Mouse (Mus musculus): ENCODE data around the gene Hsd17b1.
A peak's percentile ranks its signal among the peaks of the same experiment; 100 is the strongest.

Hsd17b1 gene

DNA sequence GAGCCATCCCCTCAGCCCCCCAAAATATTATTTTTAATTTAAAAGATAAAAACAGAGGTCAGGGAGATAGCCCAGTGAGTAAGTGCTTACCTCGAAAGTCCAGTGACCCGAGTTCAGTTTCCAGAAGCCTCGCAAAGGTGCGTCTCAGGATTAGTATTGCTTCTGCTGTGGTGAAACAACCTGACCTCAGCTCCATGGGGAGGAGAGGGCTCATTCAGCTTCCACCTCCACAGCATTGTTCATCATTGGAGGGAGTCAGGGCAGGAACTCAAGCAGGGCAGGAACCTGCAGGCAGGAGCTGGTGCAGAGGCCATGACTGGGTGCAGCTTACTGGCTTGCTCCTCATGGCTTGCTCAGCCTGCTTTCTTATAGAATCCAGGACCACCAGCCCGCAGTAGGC lies 17.2 kb upstream of the Hsd17b1 start:
- DNase-seq: no peak

DNA sequence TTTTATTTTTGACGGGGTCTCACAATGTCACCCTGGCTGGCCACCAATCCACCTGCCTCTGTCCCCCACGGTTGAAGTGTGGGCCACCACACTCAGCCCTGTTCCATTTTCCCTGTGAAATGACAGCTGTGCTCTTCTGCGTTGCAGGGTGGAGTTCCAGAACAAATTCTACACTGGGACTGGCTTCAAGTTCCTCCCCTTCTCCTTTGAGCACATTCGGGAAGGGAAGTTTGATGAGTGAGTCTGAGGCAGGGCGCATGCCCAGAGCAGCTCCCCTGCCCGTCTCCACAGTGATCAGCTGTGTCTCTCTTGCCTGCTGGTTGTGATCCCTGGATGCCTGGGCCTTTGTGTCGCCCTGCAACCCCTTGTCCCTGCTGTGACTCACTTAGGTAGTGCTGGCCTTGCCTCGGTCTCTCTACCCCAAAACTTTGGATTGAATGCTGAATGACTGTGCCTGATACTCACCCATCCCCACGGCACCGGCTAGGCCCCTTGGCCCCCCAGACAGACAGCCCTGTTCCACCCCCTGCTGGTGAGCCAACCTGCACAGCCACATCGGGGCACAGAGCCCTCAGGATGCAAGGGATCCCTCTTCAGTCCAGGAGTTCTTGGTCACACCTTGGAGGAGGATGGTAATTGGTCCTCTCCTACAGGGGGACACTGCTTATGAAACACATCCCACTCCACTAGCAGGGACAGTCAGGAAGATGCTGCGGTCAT lies 15.9 kb upstream of the Hsd17b1 start:
- DNase-seq: peak; percentile 79

DNA sequence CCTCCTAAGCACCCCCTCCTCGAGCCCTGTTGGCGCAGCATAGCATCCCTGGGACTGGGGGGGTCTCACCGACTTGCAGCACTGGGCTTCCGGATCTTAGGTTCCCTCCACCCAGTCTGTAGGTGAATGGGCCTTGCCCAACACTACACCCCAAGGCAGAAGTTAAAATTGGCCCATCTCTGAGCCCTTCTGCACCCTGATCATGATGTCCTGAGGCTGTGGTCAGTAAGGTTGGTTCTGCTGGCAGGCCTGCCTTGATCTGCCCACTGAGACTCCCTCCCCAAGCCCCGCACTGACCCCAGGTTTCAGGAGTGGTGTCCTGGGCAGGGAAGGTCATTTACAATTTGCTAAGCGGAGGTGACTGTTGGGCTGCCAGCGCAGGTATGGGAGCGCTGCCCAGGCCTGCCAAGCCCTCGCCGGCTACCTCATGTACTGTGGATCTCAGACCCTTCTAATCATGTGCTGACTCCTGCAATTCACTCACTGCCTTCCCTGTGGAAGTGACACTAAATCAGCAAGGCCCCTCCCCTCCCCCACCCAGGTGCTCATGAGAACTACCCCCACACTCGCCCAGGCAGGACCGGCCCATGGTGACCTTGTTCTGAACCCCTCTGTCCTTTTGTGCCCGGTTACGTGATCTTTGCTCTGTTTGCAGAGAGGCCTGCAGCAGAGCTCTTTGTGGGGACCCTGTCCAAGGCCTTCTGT lies 15.1 kb upstream of the Hsd17b1 start:
- no peak for DNase-seq

DNA sequence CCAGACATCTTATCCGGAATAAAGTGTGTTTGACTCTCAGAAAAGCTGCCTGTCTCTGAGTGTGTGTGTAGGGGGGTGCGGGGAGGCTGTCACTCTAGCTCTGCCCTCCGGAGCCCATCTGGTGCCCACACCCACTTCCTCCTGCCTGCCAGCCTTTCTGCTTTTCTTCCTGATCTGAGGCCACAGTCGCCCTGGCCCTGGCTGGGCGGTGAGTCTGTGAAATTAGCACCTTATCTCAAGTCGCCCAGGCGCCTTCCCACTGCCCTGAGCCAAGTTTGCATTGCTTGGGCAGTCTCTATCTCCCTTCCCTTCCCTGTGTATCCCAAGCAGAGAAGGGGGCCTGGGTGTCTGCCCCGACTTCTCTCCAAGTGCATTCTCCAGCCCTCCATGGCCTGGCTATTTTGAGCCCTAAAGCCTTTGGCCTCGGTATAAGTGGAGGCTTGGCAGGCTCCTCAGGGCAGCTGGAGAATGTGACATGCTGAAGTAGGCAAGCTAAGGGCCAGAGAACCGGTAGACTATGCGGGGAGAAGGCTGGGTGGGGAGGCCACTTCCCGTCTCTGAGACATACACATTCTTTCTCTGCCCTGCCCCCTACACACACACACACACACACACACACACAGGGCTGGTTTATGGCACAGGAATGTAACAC lies 14.4 kb upstream of the Hsd17b1 start:
- DNase-seq: peak; percentile 89

DNA sequence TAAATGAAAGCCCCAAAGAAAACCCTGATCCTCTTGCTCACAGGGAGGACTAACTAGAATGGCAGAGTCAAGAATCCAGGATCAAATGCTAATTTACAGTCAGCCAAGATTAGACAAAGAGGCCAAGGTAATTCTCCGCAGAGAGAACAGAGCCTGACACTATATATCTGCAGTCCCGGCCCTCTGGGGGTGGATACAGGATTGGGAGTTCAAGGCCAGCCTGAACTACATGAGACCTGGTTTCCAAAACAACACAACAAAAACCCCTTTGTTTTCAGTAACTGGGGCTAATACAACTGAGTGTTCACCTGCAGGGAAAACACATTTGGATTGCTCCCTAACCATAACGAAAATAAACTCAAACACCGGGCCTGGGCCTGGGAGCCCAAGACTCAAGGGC lies 13.7 kb upstream of the Hsd17b1 start:
- no peak for DNase-seq

DNA sequence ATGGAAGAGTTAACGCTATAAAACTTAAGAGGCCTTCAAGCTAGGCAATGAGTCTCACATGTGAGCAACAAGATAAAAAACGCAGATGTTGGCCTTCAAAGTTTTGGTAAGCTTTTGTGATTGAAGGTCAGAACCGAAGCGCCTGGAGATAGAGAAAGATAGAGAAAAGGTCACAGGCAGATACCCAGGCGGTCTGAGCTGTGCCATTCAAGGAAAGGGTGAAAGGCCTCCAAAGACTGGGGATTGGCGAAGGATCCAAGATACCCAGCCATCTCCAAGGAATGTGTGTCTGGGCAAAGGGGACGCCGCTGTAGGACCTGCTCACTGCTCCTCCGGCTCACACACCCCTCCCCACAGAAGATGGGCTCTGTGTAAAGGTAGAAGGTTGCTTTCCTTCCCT lies 13.2 kb upstream of the Hsd17b1 start:
- DNase-seq: no peak

DNA sequence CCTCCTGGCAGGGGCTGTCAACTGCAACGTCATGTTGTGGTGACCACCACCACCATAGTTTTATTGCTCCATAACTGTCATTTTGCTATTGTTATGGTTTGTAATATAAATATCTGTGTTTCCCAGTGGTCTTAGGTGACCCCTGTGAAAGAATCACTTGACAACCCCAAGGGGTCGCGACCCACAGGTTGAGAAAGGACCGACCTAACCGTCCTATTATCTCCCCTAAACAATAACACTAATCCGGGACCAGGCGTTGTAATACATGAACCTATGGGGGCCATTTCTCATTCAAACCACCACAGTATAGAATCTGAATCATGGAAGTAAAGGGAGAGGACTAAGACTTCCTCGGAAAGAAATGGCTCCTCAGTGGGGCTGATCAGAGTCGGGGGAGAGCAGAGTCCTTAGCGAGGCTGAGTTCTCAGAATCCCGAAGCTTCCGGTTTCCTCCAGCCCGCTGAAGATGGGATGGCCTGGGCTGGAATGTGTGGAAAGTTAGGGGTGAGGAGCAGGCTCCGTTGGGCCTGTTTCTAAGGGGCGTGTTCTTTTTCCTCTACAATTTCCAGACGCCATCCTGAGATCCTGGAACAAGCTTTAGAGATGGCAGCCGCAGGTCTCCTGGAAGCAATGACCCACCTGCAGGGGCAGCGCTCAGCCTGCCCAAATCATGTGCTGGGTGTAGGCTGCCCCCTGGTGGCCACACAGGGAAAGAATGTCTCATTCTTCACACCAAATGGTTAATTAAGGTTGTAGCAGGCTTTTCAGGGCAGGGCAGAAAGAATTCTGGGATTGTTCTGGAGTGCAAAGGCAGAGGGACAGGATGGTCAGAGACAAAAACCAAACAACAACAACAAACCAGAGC lies 11.4 kb upstream of the Hsd17b1 start:
- DNase-seq: peak; percentile 92

DNA sequence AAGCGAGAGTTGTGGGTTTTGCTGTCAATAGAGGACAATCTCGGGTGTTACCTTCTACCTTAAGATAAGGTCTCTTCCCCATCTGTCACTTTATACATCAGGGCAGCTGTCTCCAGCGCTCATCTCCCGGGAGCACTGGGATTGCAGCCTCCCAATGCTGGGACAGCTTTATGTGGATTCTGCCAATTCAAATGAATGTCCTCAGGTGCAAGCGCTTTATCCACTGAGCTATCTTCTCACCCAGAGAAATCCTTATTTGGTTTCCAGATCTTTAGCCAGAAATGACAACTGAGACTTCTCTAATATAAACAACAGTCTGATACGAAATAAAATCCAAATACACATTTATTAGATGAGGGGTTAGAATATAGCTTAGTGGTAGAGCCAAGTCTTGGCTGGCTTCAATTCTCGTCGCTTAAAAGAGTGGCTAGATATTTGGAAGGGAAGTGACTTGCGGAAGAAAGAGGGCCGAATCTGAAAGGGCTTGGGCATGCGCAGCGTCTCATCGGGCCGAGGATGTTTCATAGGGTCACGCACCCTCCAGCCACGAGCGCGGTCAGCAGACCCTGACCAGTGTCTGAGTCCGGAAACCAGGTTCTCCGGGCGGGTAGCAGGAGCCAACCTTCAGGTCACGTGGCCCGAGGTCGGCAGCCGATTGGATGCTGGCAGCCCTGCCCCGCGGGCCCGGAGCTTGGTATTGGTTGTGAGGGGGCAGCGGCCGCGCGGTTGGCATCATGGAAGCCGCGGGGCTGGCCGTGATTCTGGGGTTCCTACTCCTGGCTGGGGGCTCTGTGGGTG lies 8.6 kb upstream of the Hsd17b1 start, which contains the start of gene Naglu:
TSS of gene Naglu (plus strand) at position 622 of the 798 bp plus-strand sequence.
- peak; percentile 98 for DNase-seq

DNA sequence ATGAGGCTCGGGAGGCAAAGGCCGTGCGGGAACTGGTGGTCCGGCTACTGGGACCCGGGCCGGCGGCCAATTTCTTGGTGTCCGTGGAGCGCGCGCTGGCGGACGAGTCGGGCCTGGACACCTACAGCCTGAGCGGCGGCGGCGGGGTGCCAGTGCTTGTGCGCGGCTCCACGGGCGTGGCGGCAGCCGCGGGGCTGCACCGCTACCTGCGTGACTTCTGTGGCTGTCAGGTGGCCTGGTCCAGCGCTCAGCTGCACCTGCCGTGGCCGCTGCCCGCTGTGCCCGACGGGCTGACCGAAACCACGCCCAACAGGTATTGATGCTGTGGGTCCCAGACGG lies 8.1 kb upstream of the Hsd17b1 start:
- no peak for DNase-seq

DNA sequence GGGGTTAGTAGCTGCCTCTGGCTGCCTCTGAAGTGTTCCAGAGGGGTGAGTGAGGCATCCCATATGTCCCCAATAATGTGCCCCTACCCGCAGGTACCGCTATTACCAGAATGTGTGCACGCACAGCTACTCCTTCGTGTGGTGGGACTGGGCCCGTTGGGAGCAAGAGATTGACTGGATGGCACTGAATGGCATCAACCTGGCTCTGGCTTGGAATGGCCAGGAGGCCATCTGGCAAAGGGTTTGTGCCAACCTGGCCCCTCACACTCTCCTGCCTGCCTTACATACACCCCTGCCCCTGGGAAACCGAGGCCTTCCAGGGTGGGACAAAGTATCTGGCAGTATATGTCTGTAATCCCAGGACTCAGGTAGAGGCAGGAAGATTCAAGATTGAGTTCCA lies 7.2 kb upstream of the Hsd17b1 start:
- DNase-seq: no peak

DNA sequence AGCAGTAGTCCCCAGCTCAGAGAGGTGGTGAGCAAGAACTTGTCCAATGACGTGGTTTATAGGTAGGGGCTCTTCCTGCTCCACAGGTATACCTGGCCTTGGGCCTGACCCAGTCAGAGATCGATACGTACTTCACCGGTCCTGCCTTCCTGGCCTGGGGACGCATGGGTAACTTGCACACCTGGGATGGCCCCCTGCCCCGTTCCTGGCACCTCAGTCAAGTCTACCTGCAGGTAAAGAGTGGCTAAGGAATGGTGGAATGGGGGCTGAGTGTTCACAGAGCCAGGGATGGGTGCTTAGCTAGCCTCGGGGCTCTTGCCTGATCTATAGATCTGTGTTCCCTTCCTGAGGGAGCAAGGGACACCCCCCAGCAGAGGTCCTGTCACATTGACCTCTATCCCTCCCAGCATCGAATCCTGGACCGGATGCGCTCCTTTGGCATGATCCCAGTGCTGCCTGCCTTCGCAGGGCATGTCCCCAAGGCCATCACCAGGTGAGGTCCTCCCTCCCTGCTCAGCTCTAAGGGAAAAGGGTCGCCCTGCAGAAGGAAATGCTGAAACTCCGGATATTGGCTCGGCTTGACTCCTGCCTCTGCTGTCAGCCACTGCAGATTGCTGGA lies 6.3 kb upstream of the Hsd17b1 start:
- no peak for DNase-seq

DNA sequence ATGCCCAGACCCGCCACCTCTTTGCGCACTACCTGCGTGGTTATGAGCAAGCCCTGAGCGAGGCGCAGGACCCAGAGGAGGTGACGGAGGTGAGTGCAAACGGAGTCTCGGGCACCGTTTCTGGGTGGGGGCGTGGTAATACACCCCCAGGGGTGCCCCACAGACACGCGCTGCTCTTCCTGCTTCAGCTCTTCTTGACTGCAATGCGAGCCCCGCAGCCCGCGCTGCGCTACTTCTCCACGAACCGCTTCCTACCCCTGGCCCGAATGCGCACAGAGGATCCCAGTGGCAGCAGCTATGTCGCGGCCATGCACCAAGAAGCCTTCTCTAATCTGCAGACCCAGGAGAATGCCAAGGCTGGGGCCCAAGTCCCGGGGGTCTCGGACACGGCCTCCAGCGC lies 1.5 kb downstream of the Hsd17b1 start:
- no peak for DNase-seq

DNA sequence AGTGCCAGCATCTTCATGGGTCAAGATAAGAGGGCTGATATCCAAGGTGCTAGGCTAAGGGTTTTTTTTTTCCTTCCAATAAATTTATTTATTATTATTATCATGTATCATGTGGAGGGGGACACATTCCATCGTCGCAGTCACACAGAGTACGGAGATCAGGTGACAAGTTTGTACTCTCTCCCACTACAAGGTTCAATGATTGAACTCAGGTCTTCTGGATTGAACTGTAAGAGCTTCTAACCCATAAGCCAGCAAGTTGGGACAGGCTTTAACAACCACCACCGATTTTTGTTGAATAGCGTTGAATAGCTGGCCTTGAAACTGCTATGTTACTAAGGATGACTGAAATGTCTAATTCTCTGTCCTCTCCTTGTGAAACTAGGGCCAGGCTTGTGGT lies 2.2 kb downstream of the Hsd17b1 start:
- no peak for DNase-seq

DNA sequence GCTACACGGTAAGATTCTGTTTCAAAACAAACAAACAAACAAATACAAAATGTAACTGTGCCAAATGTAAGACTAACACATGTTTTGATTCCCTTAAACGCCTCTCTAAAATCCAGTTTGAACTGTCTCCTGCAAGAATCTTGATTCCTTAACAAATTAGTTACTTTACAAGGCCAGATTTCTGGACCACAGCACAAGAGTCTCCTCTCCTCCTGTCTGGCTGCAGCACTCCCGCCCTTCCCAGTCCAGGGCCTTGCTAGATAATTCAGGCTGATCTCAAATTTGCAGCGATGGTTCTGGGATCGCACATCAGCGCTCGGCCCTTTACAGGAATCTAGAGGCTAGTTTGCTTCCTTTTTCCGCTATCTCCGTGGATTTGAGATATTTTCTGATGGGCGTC lies 3.4 kb downstream of the Hsd17b1 start:
- DNase-seq: no peak

DNA sequence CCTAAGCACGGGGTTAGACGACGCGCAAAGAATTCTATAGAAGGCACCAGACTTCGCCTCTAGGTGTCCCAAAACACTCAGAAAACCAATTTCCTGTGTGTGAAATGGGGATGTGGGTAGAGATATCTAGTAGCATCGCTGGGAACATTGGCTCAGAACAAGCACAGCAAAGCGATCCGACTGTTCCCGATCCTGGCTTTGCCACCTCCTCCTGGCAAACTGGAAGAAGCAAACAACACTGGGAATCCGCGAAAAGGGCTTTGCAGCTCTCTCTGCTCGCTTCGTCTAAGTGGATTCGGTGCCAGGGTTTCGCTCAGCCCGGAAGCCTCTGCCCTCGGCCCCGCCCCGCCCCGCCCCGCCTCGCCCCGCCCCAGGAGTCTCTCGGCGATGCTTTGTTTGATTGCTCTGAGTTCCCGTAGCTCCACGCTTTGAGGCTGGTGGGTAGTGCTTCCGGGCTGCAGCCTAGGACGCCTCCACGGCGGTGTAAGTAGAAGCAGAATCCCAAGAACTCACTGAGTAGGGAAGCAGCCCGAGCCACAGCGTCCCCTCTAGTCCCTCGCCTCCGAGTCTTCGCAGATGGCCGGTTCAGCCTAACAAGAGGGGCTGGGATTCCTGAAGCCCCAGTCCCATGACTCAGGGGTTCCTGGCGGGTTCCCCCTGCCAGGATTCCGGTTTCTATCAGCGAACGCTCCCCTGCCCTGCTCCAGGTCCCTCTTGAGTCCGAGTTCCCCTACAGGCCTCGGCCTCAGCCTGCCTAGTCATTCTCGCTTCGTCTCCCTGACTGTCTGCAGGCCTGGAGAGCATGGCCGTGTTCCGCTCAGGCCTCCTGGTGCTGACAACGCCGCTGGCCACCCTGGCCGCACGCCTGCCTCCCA lies 4.2 kb downstream of the Hsd17b1 start, which contains the start of gene Coasy:
TSS of gene Coasy (plus strand) at position 358 of the 875 bp plus-strand sequence.
- DNase-seq: peak; percentile 88

DNA sequence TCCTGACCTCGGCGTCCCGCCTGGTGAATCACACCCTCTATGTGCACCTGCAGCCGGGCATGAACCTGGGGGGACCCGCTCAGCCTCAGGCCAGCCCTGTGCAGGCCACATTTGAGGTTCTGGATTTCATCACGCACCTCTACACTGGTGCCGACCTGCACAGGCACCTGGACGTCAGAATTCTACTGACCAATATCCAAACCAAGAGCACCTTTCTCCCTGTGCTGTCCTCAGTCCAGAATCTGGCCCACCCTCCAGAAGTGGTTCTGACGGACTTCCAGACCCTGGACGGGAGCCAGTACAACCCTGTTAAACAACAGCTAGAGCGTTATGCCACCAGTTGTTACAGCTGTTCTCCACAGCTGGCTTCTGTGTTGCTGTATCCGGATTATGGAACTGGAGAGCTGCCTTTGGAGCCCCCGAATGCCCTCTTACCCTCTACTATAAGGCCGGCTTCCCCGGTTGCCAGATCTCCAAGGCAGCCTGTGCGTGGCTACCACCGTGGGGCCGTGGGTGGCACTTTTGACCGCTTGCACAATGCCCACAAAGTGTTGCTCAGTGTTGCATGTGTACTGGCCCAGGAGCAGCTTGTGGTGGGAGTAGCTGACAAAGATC lies 5.0 kb downstream of the Hsd17b1 start:
- peak; percentile 35 for DNase-seq

DNA sequence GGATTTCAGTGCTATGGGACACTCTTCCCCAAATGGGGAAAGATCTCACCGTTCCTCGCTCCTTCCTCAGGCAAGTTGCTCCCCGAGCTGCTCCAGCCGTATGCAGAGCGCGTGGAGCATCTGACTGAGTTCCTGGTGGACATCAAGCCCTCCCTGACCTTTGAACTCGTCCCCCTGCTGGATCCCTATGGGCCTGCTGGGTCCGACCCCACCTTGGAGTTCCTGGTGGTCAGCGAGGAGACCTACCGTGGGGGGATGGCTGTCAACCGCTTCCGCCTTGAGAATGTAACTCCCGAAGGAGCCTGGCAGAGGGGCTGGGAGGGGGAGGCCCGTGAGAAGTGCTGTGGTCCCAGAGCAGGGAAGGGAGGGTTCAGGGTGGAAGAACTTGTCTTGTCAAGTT lies 6.0 kb downstream of the Hsd17b1 start:
- DNase-seq: no peak

DNA sequence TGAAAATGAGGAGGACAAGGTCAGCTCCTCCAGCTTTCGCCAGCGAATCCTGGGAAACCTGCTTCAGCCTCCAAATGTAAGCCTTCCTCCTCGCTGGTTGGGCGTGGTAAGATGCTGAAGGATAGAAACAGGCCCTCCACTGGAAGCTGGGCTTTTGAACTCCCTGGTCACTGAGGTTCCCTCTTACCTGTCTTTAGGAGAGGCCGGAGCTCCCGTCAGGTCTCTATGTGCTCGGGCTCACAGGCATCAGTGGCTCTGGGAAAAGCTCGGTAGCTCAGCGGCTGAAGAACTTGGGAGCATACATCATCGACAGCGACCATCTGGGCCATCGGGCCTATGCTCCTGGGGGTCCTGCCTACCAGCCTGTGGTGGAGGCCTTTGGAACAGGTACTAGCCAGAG lies 6.6 kb downstream of the Hsd17b1 start:
- DNase-seq: no peak

DNA sequence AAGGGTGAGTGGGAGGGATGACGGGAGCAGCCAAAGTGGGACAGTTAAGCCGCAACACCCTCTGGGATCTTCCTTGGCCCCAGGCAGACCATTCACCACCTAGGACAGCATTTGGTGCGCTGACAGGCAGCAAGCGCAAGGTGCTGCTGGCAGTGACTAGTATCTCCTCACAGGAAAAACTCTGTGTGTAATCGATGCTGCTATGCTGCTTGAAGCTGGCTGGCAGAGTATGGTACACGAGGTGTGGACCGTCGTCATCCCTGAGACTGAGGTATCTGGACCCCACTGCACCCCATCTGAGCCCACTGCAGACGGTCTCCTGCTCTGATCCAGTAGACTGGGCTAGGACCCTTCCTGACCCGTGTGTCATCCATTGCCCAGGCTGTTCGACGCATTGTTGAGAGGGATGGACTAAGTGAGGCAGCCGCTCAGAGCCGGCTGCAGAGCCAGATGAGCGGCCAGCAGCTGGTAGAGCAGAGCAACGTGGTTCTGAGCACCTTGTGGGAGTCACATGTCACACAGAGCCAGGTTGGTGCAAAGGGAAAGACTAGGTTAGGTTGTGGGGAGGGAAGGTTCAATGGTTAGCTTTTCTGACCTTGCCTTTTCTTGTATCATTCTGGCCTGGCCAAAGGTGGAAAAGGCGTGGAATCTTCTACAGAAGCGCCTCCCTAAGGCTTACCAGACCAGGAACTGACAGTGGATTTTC lies 7.6 kb downstream of the Hsd17b1 start:
- no peak for DNase-seq

DNA sequence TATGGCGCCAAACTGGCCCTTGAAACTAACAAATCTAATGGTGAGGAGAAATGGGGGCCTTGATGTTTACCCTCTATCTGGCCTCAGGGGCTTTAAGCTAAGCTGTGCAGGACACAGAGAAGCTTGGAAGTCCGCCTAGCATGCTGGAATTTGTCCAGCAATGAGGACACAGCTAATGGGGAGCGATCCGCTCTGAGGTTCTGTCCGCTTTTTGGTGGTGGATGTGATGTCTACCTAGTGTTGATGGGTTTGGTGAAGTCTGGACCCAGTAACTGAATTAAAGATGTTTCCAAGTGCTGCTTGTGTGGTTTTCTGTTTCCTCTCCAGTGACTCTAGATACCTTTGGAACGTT lies 8.1 kb downstream of the Hsd17b1 start:
- DNase-seq: no peak
